ENCODE assay signal across 13 mouse cellular contexts in the genomic region with DNA sequence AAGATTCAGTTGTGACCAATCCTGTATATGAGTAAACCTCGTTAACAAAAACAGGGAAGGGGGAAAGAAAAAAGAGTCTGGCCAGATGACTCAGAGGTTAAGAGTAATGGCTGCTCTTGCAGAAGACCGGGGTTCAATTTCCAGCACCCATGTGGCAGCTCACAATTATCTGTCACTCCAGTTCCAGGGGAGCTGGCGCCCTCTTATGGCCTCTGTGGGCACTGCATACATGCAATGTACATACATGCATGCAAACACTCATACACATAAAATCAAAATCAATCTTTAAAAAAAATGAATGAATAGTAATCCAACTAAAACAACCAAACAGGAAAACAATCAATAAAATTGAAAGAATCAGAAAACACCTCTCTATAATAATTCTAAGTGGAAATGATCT. TPM values are rescaled to one million over a fixed set of nuclear protein-coding genes. Genes with fewer than 3 reads are reported as not detected.
DNase-seq lines count a peak whose midpoint lies in the region; ATAC-seq and TF ChIP-seq lines count a peak whose summit lies in the region.
"Had no signal": no experiment of that assay in that cellular context is flagged by ENCODE, and none has a peak within 500 bp of the region (broad histone marks: within the 10 kb centered on the region; RNA-seq: fewer than 3 reads in every experiment).

No protein-coding gene starts in this region.

- no peaks in the 10 kb centered on the region for H3K27me3 ChIP-seq in midbrain, postnatal 0 days (ENCODE audit: insufficient read depth, low read length)
- H3K27me3 ChIP-seq in midbrain, embryonic 11.5 days (ENCODE audit: control insufficient read depth, insufficient read depth, low read length), result no peaks in the 10 kb centered on the region
- H3K27me3 ChIP-seq: hindbrain, embryonic 15.5 days had no signal

- no peak for ATAC-seq in midbrain, postnatal 0 days (ENCODE audit: low FRiP score)
- no peak for ATAC-seq in midbrain, embryonic 11.5 days (ENCODE audit: low FRiP score)

- in situ Hi-C loops in ES-E14 (cut with MboI; ENCODE audit: low sequenced_read_pairs in 2 of 2, unreplicated experiment in 2 of 2), result loop anchor here in 1 of 2 experiments (5.0 kb wide), 1 partner anchor 195 kb away; no protein-coding TSS in a partner anchor

- WGBS in midbrain, postnatal 0 days, result 77% methylated on average over 3 of the region's 3 CpGs
- WGBS in midbrain, embryonic 11.5 days, result 75% methylated on average over 3 of the region's 3 CpGs

- no peaks in the 10 kb centered on the region for H3K4me1 ChIP-seq in midbrain, postnatal 0 days (ENCODE audit: insufficient read depth, low read length)
- H3K4me1 ChIP-seq in midbrain, embryonic 11.5 days (ENCODE audit: control insufficient read depth, insufficient read depth, low read length), result no peaks in the 10 kb centered on the region
- no peaks in the 10 kb centered on the region for H3K4me1 ChIP-seq in ES-E14 (ENCODE audit: control insufficient read depth in 2 of 2, insufficient read depth in 2 of 2, low read length in 2 of 2, poor library complexity in 1 of 2)
- H3K4me1 ChIP-seq: hindbrain, embryonic 15.5 days had no signal

- H3K4me2 ChIP-seq in midbrain, postnatal 0 days (ENCODE audit: low read depth, low read length, poor library complexity, severe bottlenecking), result no peak overlapping the region
- no peak overlapping the region for H3K4me2 ChIP-seq in midbrain, embryonic 11.5 days
- H3K4me2 ChIP-seq: heart, embryonic 11.5 days; hindbrain, embryonic 15.5 days had no signal

- peak; percentile 20; the same call in 1 of the 2 replicates for TF ChIP-seq CTCF in midbrain, postnatal 0 days (IDR thresholded peaks at IDR 0.05)

- H3K9me3 ChIP-seq in midbrain, postnatal 0 days (ENCODE audit: low read length), result no peaks in the 10 kb centered on the region
- peaks cover 2% of the 10 kb centered on the region; the same call in 1 of the 2 replicates for H3K9me3 ChIP-seq in midbrain, embryonic 11.5 days (ENCODE audit: control insufficient read depth, low read length)
- no peaks in the 10 kb centered on the region for H3K9me3 ChIP-seq in ES-E14 (ENCODE audit: control insufficient read depth, insufficient read depth, low read depth, low read length)
- H3K9me3 ChIP-seq: hindbrain, embryonic 15.5 days had no signal

- DNase-seq in heart, postnatal 4 days, result peak; percentile 30
- DNase-seq in heart, adult 9 months (ENCODE audit: low spot score in 2 of 2), result no peak
- no peak for DNase-seq in midbrain, postnatal 0 days (ENCODE audit: low spot score)
- no peak for DNase-seq in midbrain, embryonic 11.5 days (ENCODE audit: low spot score, missing footprints)
- DNase-seq in ES-E14 (ENCODE audit: low read depth, low spot score), result peak; percentile 17
- DNase-seq in naive thymus-derived CD4-positive, alpha-beta T cell, adult 2 months (ENCODE audit: low read depth), result peak; percentile 6
- no peak for DNase-seq in adrenal gland, postnatal 10 days
- DNase-seq in urinary bladder, postnatal 36 days (ENCODE audit: low spot score in 2 of 2), result no peak

- H3K9ac ChIP-seq in midbrain, postnatal 0 days (replicated peaks; ENCODE audit: low read length, poor library complexity, severe bottlenecking), result no peak overlapping the region
- no peak overlapping the region for H3K9ac ChIP-seq in midbrain, embryonic 11.5 days (ENCODE audit: low read length)
- H3K9ac ChIP-seq in ES-E14 (ENCODE audit: insufficient read depth, low read depth, low read length, poor library complexity, severe bottlenecking), result no peak overlapping the region
- H3K9ac ChIP-seq: hindbrain, embryonic 15.5 days had no signal

- no peak overlapping the region for H3K4me3 ChIP-seq in midbrain, postnatal 0 days (ENCODE audit: low read depth, low read length)
- no peak overlapping the region for H3K4me3 ChIP-seq in midbrain, embryonic 11.5 days (ENCODE audit: low read depth, low read length)
- no peak overlapping the region for H3K4me3 ChIP-seq in ES-E14 (ENCODE audit: insufficient read depth in 1 of 2, low read depth in 1 of 2, low read length in 2 of 2, poor library complexity in 1 of 2, severe bottlenecking in 1 of 2)
- H3K4me3 ChIP-seq: erythroblast, embryonic 14.5 days; hindbrain, embryonic 15.5 days had no signal

- no peak overlapping the region for H3K27ac ChIP-seq in midbrain, postnatal 0 days (ENCODE audit: low read depth, low read length)
- no peak overlapping the region for H3K27ac ChIP-seq in midbrain, embryonic 11.5 days (ENCODE audit: low read depth, low read length)
- H3K27ac ChIP-seq in ES-E14 (ENCODE audit: insufficient read depth, low read depth, low read length, poor library complexity, severe bottlenecking), result no peak overlapping the region
- H3K27ac ChIP-seq: hindbrain, embryonic 15.5 days; macrophage had no signal

- H3K36me3 ChIP-seq in midbrain, postnatal 0 days (ENCODE audit: insufficient read depth, low read length), result no peaks in the 10 kb centered on the region
- no peaks in the 10 kb centered on the region for H3K36me3 ChIP-seq in midbrain, embryonic 11.5 days (ENCODE audit: control insufficient read depth, insufficient read depth, low read length)
- no peaks in the 10 kb centered on the region for H3K36me3 ChIP-seq in ES-E14 (ENCODE audit: control insufficient read depth, insufficient read depth, low read length, poor library complexity, severe bottlenecking)
- H3K36me3 ChIP-seq: hindbrain, embryonic 15.5 days had no signal

TF ChIP-seq in ES-E14, 5 proteins besides CTCF, POLR2A, EP300 and RAD21:
- TF ChIP-seq CHD2 (IDR thresholded peaks at IDR 0.05; ENCODE audit: low read depth, low read length), result no peak
- TF ChIP-seq ZNF384 (IDR thresholded peaks at IDR 0.05; ENCODE audit: low read depth, low read length), result no peak
- TF ChIP-seq ZC3H11A (IDR thresholded peaks at IDR 0.05; ENCODE audit: borderline replicate concordance, low read depth, low read length), result no peak
- no peak for TF ChIP-seq HCFC1 (IDR thresholded peaks at IDR 0.05; ENCODE audit: borderline replicate concordance, insufficient read depth, low read length)
- no peak for TF ChIP-seq MAFK (IDR thresholded peaks at IDR 0.05; ENCODE audit: insufficient read depth, low read depth, low read length)

RNA-seq across cellular contexts. Expression of a gene that starts 33.9 kb away (rescaled TPM):
- 100 to 1,000 TPM; 436 to 453 TPM for total RNA-seq in heart, postnatal 4 days (2021)
- 2.1 and 4.0 TPM in 2 replicates for total RNA-seq in midbrain, postnatal 0 days (2014; rRNA removed)
- polyA plus RNA-seq in midbrain, postnatal 0 days (2015; fragmentation: Nextera tagmentation; extraction: Ambion mirVana), result 0.38 and 0.39 TPM in 2 replicates
- 0.03 and 0.04 TPM in 2 replicates for polyA plus RNA-seq in midbrain, embryonic 11.5 days (2014; fragmentation: Nextera tagmentation; extraction: Ambion mirVana)
- 0.36 and 0.58 TPM in 2 replicates for total RNA-seq in ES-E14 (2012; rRNA removed)
- total RNA-seq in adrenal gland, postnatal 10 days (2021), result 10 to 100 TPM; 20.0 to 75.3 TPM
- total RNA-seq: common myeloid progenitor, adult 5-6 weeks had no signal

Comparison
In these comparisons a context has a peak if more than half of its experiments do, and no peak if none do; other contexts are left out.
1. DNase-seq: peak in heart, postnatal 4 days (single experiment), ES-E14 (single experiment) and naive thymus-derived CD4-positive, alpha-beta T cell, adult 2 months (single experiment); none in heart, adult 9 months (0 of 2), midbrain, postnatal 0 days (single experiment), midbrain, embryonic 11.5 days (single experiment), adrenal gland, postnatal 10 days (single experiment) and urinary bladder, postnatal 36 days (0 of 2).